Mouse (Mus musculus) spleen, adult 2 months (tissue): ENCODE measurements around the gene Sstr3. TPM values are rescaled to one million over a fixed set of nuclear protein-coding genes. Genes with fewer than 3 reads are reported as not detected.

Source experiments
- DNase-seq, 2 experiments: peaks; one replicate each; pipeline versions ENCODE4 v3.0.0 to v3.0.0-alpha.2; 2012 to 2021; ENCODE audit warnings: low spot score in 2 of 2, low read depth in 1 of 2
- H3K27ac ChIP-seq: fragments of 200-500 bp; 2 replicates; pipeline ENCODE4 v1.5.1; 2012; ENCODE audit warnings: low read length, inconsistent platforms; ENCODE audit not compliant: insufficient read depth
- H3K27me3 ChIP-seq: fragments of 200-500 bp; 2 replicates; pipeline ENCODE4 v1.6.1; 2012; ENCODE audit warnings: mild to moderate bottlenecking, moderate library complexity, low read length, inconsistent platforms; ENCODE audit not compliant: control insufficient read depth, insufficient read depth
- H3K36me3 ChIP-seq: fragments of 200-500 bp; 2 replicates; pipeline ENCODE4 v1.6.1; 2012; ENCODE audit warnings: mild to moderate bottlenecking, low read length, inconsistent platforms; ENCODE audit not compliant: control insufficient read depth, insufficient read depth
- H3K4me1 ChIP-seq: fragments of 200-500 bp; 2 replicates; pipeline ENCODE4 v1.6.1; 2011; ENCODE audit warnings: inconsistent platforms; ENCODE audit not compliant: control insufficient read depth, insufficient read depth, insufficient read length
- H3K4me3 ChIP-seq: fragments of 200-500 bp; 2 replicates; pipeline ENCODE4 v1.5.1; 2011; ENCODE audit warnings: mild to moderate bottlenecking, inconsistent platforms; ENCODE audit not compliant: insufficient read depth, insufficient read length; ENCODE audit errors: extremely low read depth
- CTCF ChIP-seq: fragments of 200-500 bp; IDR thresholded peaks from 2 replicates; pipeline ENCODE4 v1.5.1; 2011; ENCODE audit warnings: mild to moderate bottlenecking, inconsistent platforms; ENCODE audit not compliant: insufficient read depth, insufficient read length, insufficient replicate concordance; ENCODE audit errors: extremely low read depth
- POLR2A ChIP-seq: fragments of 200-500 bp; IDR thresholded peaks from 2 replicates; pipeline ENCODE4 v1.6.1; 2011; ENCODE audit warnings: low read depth, low read length, inconsistent platforms
- WGBS: fragments of 180-500 bp; shearing (Covaris S2); methylation state at CpG from one replicate; pipeline ENCODE4 v1.1.7; 2018; 5-methylcytosine and 5-hydroxymethylcytosine counted together
- polyA plus RNA-seq: library from polyadenylated mRNA; depleted of rRNA; stranded (reverse); fragments of >200 nt; gene quantifications from 2 replicates; pipeline ENCODE4 v1.2.3, GENCODE M21; 2012

Gene Sstr3
- polyA plus RNA-seq, 1 experiment = 0.26 TPM

DNA sequence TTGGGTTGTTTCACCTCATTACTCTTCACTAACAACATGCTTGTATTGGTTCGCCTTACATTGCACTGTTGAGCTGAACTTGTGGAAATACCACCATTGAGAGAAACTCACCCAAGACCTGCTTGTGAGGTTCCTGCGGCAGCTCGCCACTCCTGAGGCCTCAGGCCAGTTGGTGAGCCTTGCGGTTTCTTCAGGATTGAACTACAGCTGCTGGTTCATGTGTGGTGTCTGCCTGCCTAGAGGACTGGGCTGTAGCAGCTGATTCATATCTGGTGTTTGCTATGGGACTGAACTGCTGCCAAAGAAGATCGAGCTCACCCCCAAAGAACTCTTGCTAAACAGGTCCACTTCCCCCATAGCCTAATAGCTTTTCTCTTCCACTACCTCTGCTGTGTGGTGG is 39.7 kb downstream of the Sstr3 start:
- no peak overlapping the region for H3K4me3 ChIP-seq
- H3K27me3 ChIP-seq = no peaks in the 10 kb centered on the region
- WGBS = 93% methylated on average over 5 of the region's 5 CpGs
- H3K27ac ChIP-seq = no peak overlapping the region
- no peak for TF ChIP-seq CTCF
- TF ChIP-seq POLR2A = no peak
- no peak for DNase-seq
- H3K36me3 ChIP-seq = no peaks in the 10 kb centered on the region
- H3K4me1 ChIP-seq = no peaks in the 10 kb centered on the region; the same call in 1 of the 2 replicates

DNA sequence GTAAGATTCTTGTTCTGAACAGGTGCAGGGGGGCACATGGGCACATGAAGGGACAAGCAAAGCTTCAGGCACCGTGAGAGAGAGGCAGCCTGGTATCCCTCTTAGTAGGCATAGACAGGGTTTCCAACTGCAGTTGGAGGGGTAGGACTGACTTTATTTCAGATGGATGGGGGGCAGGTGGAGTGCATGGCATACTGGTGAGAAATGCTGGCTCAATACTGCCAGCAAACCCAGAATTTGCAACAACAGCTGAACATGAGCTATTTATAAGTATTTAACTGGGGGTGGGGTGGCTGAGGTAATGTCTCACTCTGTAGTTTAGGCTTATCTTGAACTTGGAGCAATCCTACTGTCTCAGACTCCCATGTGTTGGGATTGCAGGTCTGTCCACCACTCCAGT is 40.5 kb downstream of the Sstr3 start:
- WGBS = 90% methylated on average over 1 of the region's 1 CpGs
- Histone ChIP-seq H3K27ac (peak overlapping the region; percentile 27; the same call in 1 of the 2 replicates), H3K4me3 (no peak overlapping the region), H3K4me1 (no peaks in the 10 kb centered on the region), H3K27me3 (no peaks in the 10 kb centered on the region), H3K36me3 (no peaks in the 10 kb centered on the region)
- no peak for TF ChIP-seq CTCF
- TF ChIP-seq POLR2A = no peak
- DNase-seq = no peak

DNA sequence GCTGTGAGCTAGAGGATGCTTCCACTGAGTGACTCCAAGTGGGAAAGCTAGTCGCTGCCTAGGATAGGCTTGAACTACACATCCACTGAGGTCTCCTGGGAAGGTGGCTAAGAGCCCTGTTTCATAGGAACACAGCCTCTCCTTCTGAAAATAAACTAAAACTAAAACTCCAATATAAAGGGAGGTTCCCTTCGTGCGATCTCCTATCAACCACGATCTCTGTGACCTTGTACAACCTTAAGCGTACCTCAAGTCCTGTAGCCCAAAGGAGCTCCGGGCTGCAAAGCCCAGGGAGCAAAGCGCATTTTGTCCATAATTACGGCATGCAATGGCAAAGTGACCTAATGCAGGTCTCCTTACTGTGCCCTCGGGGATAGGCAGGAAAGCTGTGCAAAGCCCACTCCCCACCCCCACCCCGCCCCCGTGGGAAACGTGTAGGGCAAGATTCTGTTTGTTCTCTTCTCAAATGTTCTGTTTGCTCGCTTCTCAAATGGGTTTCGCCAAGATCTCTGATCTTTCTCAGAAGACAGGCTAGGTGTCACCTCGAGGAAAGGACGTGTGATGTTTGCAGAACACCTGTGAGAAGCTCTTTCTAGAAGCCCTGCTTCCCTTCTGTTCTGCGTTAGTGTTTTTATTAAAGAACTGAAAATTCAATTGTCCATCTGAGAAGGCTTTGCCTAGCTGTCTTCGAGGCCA is 41.9 kb downstream of the Sstr3 start:
- DNase-seq = no peak
- H3K27me3 ChIP-seq = no peaks in the 10 kb centered on the region
- H3K36me3 ChIP-seq = no peaks in the 10 kb centered on the region
- H3K27ac ChIP-seq = peak overlapping the region; percentile 63; the same call in 1 of the 2 replicates
- TF ChIP-seq CTCF (no peak), POLR2A (no peak)
- H3K4me3 ChIP-seq = no peak overlapping the region
- no peaks in the 10 kb centered on the region for H3K4me1 ChIP-seq
- 72% methylated on average over 18 of the region's 18 CpGs for WGBS

DNA sequence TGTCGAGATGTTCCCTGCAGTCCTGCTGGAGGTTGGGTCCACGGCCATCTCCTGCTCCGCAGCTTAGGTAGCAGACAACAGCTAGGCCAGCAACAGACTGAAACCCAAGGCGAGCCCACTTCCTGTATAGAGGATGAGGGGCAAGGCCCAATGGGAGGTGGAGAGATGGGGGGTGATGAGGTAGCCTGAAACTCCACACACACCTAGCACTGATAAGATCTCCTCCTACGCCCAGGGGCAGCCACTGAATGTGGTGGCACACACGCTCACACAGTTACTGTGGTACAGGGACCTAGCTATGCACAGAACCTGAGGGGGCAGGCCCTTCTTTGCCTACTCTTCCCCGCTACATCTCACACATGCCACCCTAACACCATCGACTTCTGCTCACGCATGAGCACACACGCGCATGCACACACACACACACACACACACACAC is 49.5 kb downstream of the Sstr3 start, which contains the start of gene Il2rb:
Il2rb (minus strand) TSS at position 304 of the 439 bp plus-strand sequence.
- peak within 1 kb of the TSS; percentile 82 for H3K27ac ChIP-seq
- peak; percentile 19; the same call in 1 of the 2 replicates for TF ChIP-seq POLR2A
- TF ChIP-seq CTCF = no peak
- peak within 1 kb of the TSS; percentile 55 for H3K4me3 ChIP-seq
- no peaks in the 10 kb centered on the region for H3K36me3 ChIP-seq
- DNase-seq = peak; percentile 14 to 49
- WGBS = 59% methylated on average over 11 of the region's 11 CpGs
- peaks cover 4% of the 10 kb centered on the region; the same call in 1 of the 2 replicates for H3K4me1 ChIP-seq
- H3K27me3 ChIP-seq = no peaks in the 10 kb centered on the region

DNA sequence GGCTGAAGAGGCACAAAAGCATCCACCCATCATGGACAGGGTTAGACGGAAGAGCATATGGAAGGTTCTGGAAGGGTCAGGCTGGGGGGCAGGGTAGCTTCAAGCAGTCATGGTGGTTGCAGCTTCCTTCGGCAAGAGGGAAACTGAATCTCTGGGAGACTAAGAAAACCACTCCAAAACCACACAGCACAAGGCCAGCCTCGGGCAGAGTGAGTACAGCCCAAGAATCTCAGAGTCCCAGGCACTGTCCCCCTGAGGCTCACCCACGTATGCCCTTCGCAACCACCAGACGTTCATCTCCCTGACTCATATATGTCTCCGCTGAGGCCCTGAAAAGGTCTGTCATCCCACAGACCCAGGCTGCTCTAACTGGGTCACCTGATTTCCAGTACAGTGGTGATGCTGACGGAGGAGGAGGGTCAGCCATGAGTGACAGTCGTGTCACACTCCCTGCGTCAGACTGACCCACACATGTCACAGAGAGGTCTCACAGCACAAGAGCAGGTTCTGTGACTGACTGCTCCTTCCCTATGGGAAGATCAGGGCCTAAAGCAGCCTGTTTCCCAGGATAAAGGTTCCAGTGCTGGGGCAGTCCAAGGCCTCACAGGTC is 51.0 kb downstream of the Sstr3 start:
- DNase-seq = no peak
- Histone ChIP-seq H3K27me3 (no peaks in the 10 kb centered on the region), H3K4me3 (peak overlapping the region; percentile 55), H3K36me3 (no peaks in the 10 kb centered on the region), H3K4me1 (peaks cover 4% of the 10 kb centered on the region; the same call in 1 of the 2 replicates), H3K27ac (peak overlapping the region; percentile 82)
- no peak for TF ChIP-seq CTCF
- TF ChIP-seq POLR2A = no peak
- WGBS = 54% methylated on average over 10 of the region's 10 CpGs

DNA sequence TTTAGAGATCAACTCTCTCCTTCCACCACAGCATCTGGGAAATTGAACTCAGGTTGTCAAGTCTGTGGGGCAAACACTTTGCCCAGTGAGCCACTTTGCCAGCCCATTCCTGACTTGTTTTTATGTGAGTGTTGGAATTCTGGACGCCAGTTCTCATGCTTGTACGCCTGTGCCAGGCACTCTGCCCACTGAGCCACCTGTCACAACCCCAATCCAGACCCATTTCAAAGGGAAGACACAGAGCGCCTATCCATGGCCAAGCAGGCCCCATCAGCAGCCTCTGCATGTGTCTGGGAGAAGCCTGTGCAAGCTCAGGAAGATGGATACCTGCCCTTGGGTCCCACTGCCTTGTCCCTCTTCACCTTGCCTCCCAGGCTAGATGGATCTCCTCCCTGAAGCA is 53.2 kb downstream of the Sstr3 start:
- Histone ChIP-seq H3K4me1 (peaks cover 4% of the 10 kb centered on the region; the same call in 1 of the 2 replicates), H3K27me3 (no peaks in the 10 kb centered on the region), H3K36me3 (no peaks in the 10 kb centered on the region), H3K4me3 (no peak overlapping the region), H3K27ac (no peak overlapping the region)
- TF ChIP-seq POLR2A = no peak
- no peak for TF ChIP-seq CTCF
- DNase-seq = no peak
- 94% methylated on average over 3 of the region's 3 CpGs for WGBS
